Mouse (Mus musculus) kidney, postnatal 4 days (tissue): ENCODE measurements around the gene Nrxn3.
A peak's percentile ranks its signal among the peaks of the same experiment; 100 is the strongest.

Source experiments
- DNase-seq, 2 experiments: peaks; one replicate each; pipeline ENCODE4 v3.0.0; 2021; ENCODE audit warnings: mixed read lengths in 2 of 2

Nrxn3 gene

DNA sequence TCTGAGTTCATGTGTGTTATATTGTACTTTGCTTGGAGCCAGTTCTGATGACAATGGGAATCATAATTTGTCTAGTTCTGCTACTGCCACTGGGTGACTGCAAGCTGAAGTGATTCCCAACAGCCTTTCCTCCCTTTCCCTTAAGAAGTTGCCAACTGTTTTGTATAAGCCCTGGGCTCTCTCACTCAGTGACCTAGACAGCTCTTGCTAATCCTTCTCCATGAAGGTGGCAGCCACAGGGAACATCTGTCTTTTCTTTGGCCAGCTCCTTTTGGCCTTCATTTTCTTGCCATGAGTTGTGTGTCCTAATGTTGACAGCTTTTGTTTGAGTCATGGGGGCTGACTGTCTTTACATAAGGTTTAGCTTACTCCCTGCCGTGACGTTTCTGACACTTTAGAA lies 1460.3 kb downstream of the Nrxn3 start:
- DNase-seq = no peak

DNA sequence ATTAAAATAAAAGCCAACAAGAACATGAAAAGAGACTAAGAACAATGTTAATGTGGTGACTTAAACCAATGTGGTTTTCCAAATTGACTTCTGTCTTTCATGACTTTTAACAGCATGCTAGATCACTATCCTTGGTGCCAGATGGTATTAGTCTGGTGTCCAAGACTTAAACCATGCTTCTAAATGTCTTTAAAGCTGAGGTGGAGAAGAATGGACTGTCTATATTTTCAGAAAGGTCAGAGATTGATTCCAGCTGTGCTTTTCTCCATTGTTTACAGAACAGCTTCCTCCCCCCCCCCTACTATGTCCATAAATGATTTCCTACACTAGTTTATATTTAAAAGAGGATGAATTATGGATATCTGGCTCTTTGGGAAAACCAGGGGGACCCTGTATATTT lies 1473.5 kb downstream of the Nrxn3 start:
- no peak for DNase-seq

- no peak for DNase-seq
These were observed 1475.3 kb downstream of the Nrxn3 start for GRCm38 (mm10) chr12:90197994-90198393.

- no peak for DNase-seq
These were observed 1479.8 kb downstream of the Nrxn3 start for GRCm38 (mm10) chr12:90202501-90202900.

DNA sequence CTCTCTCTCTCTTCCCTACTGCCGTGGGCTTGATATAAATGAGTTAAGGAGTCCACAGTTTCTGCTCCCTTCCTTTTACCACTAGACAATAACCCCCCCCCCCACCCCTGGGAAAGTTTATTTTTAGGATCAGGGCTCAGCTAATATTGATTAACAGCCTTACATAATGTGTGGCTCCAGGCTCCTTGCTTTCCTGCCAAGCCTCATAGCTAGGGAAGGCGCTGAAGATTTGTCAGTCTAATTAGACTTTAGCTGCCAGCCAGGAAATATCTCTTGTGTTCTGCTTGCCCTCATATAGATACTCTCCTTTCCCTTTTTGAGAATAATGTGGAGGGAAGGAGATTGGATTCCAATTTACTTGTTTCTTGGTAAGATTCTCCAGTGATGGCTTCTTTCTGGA lies 1488.7 kb downstream of the Nrxn3 start:
- no peak for DNase-seq

DNA sequence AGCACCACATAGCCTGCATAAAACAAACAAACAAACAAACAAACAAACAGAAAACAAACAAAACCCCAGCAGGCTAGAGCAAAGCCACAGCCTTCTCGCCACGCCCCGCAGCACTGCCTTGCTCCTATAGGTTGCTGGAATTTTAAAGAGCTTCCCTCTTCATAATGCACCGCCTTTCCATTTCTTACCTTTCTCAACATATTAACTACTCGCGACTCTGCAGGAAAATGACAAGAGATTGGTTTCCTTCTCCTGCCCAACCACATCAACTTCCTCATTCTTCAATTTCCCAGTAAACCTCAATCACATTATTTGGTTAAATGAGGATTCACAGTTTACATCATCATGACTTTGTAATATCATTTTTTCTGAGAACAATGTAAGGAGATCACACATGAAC lies 1494.4 kb downstream of the Nrxn3 start:
- DNase-seq = no peak

- no peak for DNase-seq
These were observed 1506.4 kb downstream of the Nrxn3 start for GRCm38 (mm10) chr12:90229062-90229461.

DNA sequence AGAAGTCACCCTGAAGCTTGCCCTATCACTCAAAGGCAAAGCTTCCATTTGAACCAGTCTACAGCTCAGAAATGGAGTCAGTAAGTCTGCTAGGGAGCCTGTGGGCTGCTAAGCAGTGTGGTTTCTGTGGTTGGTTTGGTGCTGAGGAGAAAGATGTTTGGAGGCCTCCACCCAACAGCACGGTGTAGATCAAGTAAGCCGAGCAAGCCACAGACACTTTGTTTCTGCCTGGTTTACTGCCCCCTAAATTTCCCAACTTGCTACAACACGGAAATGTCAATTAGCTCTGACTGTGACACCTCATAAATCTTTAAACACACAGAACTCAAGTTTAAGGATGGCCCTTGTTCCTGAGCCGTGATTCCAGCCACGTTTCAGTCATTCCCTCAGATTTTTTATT lies 1513.4 kb downstream of the Nrxn3 start:
- DNase-seq = peak; percentile 3

GRCm38 (mm10) chr12:90260301-90260700 lies 1537.6 kb downstream of the Nrxn3 start:
- DNase-seq = peak in 1 of 2 experiments; percentile 4

GRCm38 (mm10) chr12:90268111-90268510 lies 1545.4 kb downstream of the Nrxn3 start:
- no peak for DNase-seq

DNA sequence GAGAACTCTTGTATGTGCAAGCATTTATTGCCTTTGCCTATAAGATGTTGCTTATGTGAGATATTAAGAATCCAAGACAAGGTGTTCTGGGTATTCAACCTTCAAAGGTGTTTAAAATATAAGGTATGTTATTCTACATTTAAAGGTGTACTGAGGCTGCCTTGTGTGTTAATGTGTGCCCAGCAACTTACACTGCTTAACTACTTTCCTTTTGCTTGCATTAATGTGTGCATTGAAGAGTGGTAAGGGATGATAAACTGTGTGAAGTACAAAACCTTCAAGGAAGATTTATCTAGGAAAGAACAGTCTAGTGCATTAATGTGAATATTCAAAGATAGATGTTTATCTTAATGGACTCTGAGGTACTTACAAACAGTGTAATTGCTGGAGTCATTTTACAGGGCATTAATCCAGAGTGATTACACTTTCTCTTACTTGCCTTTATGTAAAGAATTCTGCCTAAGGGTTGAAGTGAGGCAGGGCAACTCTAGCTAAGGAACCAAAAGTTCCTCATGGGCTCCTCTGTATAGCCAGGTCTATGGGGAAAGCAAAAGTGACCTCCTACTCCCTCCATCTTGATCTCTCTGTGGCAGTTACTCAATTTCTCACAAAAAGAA lies 1548.2 kb downstream of the Nrxn3 start:
- DNase-seq = no peak

- no peak for DNase-seq
These were observed 1552.1 kb downstream of the Nrxn3 start for GRCm38 (mm10) chr12:90274621-90275236.

DNA sequence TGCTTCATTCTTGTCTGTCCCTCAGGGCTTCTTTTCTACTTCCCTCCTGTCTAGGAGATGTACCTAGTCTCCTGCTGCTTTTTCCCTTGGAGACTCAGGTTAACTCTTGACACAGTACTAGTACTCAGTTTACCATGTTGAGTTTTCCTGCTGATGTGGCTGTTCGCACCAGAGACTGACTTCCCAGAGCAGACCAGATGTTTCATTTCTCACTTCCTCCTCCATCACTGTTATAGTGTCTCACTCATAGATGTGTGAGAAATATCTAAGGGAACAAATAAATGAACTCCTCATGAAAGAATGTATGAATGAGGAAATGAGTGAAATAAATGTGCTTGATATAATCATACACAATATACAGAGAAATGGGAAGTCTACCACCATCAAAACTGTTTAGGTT lies 1558.6 kb downstream of the Nrxn3 start:
- no peak for DNase-seq

DNA sequence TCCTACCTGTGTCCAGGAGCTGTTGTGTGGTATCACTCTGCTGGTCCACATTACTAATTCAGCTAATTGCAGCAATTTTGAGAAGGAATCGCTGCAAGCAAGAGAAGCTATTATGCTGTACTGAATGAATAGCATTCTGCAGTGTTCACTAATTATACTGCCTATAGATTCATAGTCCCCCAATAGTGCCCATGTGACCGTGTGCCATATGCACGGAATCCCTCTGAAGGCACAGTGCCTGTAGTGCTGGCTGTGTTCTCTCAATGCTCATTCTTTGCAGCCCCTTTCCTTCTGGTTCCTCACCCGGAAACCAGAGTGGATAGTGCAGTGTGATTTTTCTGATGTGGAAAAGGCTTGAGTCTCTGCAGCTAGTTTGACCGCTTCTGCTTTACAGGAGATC lies 1560.3 kb downstream of the Nrxn3 start:
- no peak for DNase-seq

DNA sequence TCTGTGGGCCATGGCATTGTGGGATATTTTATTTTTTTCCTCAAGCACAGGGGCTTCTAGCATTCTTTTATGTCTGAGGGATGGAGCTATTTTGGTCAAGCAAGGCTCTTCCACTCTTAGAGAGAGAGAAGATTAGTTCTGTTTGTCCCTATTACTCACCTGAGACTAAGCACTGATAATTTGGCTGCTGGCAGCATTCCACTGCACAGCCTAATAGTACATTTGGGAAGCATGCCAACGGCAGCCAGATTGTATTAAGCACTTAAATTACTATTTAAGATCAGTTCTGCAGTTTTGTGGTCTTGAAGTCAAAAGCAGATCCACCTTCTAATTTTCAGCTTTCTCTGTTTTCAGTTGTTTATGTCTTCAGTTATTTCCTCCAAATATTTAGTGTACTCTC lies 1580.0 kb downstream of the Nrxn3 start:
- peak in 1 of 2 experiments; percentile 1 for DNase-seq

- DNase-seq = no peak
These were observed 1609.1 kb downstream of the Nrxn3 start for GRCm38 (mm10) chr12:90331806-90332205.

DNA sequence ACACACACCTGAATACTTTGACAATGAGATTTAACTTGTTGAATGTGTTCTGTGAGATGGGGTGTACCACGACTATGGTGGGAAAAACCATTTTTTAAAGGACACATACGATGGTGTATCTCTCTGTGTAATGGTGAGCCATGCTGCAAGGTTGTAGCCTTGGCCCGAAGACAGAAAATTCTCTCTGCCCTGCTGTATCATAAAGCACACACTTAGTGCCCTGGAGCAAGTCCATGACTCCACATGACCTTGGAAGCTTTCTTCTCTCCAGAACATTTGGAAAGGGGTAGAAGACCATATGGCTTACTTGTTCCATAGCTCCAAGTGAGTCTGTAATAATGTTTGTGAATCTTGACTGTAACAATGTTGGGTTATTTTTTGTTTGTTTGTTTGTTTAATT lies 1609.8 kb downstream of the Nrxn3 start:
- DNase-seq = no peak

DNA sequence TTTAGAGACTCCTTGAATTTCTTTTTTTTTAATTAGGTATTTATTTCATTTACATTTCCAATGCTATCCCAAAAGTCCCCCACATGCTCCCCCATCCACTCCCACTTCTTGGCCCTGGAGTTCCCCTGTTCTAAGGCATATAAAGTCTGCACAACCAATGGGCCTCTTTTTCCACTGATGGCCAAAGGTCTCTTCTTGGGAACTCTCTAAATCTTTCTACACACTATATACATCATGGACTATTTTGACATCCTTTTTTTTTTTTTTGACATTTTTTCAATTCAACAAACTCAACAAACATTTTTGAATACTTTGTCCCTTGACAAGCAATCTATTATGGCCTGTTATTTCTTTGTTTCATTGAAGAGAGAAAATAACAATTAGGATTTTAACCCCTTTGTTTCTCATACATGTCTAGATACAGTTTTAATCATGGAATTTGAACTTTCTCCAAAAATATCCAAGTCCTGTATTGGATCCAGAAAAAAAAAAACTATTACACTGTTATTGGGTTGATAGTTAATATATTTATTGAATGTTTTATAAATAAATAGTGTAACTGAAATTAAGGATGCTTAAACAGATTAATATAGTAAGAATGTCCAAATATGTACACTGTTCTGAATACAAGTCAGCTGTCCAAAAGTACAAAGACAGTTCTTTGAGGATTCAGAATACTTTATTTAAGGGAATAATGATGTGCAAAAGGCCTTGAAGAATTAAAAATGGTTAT lies 1615.0 kb downstream of the Nrxn3 start:
- no peak for DNase-seq

GRCm38 (mm10) chr12:90338229-90338557 lies 1615.5 kb downstream of the Nrxn3 start:
- no peak for DNase-seq
